Mouse (Mus musculus) 3T3-L1 (cell line): ENCODE measurements around the gene Senp6.

Experiments
- DNase-seq: peaks from one replicate; pipeline ENCODE4 v3.0.0-alpha.2; 2015; ENCODE audit warnings: low read depth, low spot score

The Senp6 gene

DNA sequence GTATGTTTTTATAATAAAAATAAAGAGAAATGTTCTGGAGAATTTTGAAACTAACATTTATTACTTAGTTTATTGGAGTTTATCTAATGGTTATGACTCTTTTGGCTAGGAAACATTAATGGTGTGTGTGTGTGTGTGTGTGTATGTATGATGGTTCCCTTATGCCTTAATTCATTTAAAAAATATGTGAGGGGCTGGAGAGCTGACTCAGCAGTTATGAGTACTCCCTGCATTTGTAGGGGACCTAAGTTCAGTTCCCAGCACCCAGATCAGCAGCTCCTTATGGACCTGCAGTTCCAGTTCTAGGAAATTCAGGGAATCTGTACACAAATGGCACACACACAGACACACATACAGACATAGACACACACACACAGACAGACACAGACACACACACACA lies 104.5 kb downstream of the Senp6 start:
- DNase-seq: no peak

DNA sequence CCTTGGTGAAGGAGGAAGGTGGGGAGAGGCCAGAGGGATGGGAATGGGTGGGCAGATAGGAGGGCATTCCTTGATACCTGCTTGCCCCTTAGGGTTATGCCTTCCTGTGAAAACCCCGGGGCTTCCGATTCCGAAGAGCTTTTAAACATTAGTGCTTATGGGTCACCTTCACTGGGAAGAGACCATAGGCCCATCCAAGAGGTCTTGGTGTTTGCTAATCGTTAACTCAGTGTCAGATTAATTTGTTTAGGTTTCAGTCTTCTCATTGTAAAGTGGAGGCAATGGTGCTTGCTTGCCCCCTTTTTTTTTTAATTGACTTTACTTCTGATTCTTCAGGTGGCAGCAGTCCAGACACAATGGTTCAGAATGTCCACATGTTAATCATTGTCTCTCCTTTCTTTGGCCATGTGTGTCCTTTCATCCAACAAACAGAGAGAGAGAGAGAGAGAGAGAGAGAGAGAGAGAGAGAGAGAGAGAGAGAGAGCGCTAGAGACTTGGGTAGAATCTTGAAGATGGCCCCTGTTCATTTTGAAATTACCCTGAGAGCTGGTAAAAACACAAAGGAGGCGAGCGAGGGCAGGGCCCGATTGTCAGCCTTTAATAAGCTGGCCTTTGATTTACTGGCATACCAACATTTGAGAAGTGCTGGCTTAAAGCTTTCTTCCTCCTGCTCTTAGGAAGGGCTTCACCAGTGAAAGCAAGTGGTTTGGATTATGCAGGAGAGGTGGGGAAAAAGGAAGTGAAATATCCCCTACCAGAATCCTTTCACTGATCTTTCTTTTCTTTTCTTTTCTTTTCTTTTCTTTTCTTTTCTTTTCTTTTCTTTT lies 105.9 kb downstream of the Senp6 start:
- DNase-seq: no peak

DNA sequence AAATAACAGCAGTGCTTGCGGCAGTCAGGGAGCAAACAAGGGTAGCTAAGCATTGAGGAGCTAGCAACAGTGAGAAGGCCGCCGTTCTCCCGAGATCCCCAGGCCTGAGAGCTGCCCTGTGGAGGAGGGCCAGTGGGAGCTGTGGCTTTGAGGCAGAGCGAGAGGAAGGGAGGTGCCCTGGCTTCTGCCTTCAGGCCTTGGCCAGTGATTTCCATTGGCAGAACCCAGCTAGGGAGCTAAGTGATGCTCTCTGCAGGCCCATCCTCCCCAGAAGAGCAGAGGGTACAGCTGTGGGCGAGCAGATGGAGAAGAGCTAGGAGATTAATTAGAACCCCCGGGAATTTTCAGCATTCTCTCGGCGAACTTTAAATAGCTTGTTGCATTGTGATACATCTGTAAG lies 106.9 kb downstream of the Senp6 start:
- DNase-seq: no peak

DNA sequence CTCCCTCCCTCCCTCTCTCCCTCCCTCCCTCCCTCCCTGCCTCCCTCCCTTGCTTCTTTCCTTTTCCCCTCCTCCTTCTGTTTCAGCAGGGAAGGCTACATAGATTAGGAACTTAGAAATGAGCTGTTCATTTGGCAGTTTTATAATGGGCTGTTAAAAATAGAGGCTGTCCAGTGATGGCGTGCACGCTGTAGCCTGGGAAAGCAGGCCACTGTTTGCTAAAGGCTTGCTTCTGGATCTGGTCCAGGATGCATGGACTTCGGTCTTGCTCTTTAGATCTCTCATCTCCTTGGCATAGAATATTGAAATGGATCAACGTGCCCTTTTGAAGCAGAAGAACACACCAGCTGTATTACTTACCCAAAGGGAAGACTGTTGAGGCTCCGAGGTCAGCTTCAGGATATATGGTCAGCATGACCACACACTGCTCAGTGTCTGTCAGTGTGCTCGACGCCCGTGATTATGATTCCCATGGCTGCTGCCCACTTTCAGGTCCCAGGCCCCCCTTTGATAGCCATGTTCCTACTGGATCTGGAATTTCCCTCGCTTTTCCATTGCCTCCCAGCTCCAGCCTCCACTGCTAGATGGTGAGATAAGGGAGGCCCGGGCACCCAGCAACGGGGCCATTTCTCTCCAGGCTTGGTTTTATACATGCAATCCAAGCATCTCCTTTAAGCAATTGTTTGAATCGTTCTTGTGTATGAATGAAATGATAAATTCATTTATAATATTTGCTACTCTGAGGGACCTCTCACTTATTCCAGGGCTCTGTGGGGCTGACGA lies 110.2 kb downstream of the Senp6 start:
- no peak for DNase-seq

DNA sequence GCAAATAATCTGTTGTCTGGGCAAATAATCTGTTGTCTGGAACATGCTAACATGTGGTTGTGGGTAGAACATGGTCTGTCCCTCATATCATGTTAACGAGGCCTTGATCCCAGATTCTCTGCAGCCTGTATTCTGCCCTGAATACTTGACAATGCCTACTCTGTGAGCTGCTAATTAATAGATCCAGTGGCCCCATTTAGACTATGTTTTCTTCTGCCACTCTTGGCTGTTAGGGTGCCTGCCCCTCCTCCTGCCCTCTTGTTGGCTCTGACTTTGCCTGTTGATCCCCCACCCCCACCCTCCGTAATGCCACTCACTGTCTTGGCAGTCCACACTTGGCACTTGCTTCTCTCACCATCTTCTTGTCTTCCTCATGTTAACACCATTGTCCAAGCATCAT lies 112.0 kb downstream of the Senp6 start:
- DNase-seq: no peak

DNA sequence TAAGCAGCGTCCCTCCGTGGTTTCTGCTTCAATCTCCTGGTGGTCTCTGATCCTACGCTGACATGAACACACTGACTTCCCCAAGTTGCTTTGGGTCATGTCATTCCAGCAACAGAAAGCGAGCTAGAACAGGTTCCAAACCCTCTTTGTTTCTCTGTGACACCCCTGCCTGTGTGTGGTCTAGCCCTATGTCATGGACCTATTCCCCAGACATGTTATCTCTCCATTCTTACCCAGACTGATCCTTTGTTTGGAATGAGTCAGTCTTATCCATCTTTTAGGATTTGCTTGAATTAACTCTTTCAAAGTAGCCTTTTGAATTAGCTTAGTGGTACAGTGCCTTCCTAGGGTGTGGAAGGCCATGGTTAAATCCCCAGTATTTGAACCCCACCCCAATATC lies 113.0 kb downstream of the Senp6 start:
- DNase-seq: no peak

DNA sequence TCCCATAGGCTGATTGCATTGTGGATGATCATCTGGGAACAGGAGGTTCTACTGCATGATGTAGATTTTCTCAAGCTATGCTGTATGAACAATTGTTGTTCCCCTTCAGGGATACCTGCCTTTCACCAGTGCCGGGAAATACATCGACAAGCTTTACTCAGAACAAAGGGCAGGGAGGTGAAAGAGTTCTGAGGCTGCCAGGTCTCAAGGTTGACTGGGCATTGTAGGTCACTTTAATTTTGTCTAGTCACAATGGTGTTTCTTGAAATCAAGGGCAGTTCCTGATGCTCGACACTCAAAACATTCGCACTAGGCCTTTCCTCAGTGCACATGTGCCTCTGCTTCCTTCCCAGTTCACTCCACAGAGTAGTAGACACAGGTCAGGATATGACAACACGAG lies 114.1 kb downstream of the Senp6 start:
- no peak for DNase-seq

DNA sequence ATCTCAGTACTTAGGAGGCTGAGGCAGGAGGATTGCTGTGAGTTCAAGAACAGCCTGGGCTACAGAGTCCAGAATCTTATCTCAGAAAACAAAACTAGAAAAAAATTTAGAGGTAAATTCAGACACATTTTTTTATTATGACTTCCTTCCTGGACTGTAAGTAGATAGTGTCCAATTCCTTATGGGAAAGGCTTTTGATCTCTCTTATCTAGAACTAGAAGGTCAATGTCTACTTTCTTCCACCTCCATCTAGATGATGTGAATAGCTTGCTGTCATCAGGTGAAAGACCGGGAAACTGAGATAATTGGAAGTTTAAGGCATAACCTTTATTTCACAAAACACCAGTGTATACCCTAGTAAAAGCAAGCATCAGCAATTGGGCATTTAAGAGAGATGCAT lies 115.0 kb downstream of the Senp6 start:
- no peak for DNase-seq

DNA sequence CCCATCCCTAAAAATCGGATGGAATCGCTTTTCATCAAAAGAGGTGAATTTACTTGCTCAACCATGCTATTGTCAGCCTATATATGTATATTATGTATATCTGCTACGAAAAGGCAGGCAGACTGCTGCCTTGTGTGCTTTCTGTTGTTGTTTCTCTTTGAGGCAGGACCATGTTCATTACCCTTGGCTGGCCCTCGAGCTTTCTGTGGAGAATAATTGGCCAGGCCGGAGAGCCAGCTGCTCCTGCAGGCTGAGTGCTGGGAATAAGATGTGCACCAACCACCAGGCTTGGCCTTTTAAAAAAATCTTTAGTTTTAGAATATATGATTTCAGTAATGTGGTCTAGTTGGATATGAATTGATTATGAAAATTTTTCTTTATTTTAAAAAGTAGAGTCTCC lies 117.4 kb downstream of the Senp6 start:
- no peak for DNase-seq

DNA sequence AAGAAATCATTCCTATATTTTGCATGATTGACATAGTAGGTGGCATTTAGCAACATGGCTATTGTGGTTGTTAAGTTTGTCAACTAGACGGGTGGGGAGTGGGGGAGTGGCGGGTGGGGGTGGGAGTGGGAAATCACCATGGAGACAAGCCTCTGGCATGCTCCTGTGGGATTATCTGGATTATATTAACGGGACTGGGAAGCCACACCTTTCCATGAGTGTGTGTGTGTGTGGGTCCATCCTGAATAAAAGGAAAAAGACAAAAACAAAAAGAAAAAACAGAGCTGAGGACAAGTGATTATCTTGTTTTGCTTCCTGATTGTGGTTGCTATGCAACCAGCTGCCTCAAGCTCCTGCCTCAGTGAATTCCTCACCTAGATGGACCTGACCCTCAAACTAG lies 119.0 kb downstream of the Senp6 start:
- DNase-seq: no peak

DNA sequence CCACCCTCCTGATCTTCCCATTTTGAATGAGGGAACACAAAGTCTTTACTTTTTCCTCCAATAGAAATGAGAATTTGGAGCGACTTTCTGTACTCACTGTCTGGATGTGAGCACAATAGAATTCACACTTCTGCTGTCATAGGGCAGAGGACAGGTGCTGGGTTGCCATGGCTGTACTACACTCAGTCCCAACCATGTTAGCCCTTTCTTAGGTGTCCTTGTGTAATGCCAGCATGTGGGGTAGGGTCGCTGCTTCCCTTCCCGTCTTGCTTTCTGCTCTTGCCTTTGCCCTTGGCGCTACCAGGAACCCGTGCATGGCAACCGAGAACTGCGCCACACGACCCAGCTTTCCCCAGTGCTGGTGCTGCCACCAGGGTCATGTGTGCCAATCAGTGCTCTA lies 120.0 kb downstream of the Senp6 start:
- DNase-seq: no peak

DNA sequence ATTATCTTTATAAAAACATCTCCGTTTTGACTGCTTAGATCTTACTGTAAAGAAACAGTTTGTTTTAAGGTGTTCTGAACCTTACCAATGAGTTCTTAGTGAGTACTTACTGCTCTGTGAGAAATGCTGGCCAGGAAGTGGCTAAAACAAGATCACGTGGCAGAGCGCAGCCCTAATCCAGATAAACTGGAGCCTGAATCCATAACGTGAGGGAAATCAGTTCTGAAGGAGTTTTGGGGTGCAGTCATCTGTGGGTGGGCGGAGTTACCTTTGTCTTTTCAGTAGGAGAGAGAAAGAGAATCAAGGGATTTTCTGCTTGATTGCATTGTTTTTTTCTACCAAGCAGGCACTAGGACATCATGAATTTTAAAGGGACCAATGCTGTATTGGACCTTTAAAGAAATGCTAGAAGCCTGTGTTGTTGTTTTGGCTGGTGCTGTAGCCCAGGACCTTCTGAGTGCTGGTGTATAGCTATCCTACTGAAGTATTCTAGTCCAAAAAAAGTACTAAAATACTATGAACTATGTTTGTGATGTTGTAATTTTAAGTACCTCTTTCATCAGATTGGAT lies 121.7 kb downstream of the Senp6 start:
- DNase-seq: no peak

DNA sequence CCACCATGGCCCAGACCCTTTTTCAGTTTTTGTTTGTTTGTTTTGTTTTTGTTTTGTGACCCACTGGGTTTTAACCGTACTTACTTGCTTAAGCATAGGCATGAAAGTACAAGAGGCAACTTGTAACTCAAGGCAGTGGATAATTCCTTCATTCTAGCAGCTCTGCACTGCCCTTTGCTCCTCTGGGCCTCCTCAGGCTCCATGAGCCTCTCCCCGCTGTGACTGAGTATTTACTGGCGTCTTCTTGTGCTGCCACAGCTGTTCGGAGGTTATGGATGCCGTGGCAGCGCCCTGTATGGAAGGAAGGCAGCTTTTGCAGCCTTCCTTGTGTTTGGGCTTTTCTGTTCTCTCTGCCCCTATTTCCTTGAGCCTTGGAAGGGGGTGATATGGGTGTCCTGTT lies 124.5 kb downstream of the Senp6 start:
- no peak for DNase-seq

DNA sequence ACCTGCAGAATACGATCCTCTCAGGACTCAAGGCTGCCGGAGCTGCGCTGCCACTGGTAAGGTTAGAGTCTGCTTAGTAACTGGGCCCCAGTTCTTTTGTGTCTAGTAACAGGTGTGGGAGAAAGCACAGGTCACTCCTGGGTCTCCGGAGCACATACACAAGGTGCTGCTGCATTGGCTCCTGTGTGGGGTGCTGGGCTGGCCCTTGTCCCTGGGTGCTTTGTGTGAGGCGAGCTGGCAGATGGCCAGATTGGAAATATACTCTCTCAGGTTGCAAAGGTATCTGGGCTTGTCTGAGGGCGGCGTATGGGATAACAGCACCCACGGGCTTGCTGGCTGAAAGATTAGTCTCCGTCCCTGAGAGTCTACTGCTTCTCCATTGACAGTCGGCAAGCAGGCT lies 125.6 kb downstream of the Senp6 start:
- DNase-seq: no peak

DNA sequence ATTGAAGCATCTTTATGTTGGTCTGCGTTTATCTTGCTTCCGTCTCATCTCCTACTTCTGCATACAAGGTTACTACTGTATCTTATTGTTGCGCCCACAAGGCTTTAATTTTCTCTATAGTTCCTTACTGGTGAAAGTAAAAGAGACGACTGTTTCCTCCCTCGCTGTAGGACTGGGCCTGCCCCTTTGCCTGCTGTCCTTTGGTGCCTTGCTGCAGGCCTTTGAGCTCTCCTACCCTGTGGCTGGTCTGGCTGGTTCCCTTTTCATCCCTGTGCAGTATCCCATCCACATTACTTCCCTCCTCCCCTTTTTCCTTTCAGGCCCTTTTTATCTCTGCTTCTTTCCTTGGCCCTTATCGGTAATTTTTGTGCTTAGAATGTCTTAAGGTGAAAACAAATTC lies 127.7 kb downstream of the Senp6 start:
- no peak for DNase-seq
